Mouse (Mus musculus): Measurements from ENCODE around the gene Asb10.

DNA sequence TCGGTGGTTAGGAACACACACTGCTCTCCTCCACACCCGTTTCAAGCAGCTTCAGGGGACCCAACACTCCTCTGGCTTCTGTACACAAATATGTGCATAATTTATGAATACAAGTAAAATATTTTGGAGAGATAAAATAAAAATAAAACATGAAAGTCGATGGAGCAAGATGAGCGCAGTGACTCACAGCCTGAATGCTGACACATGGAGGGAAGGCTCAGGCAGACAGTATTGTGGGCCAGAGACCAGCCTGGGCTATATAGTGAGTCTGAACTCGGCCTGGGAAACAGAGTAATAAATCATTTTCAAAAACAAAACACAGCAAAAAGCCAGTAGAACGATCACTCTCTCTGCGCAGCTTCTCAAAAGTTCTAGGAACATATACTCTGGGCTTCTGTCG, 19.4 kb downstream of the Asb10 start:
- TF ChIP-seq CTCF (IDR thresholded peaks at IDR 0.05; ENCODE audit: control insufficient read depth, insufficient read depth, low read length) (no peak), POLR2A (IDR thresholded peaks at IDR 0.05; ENCODE audit: borderline replicate concordance, control insufficient read depth, low read depth, low read length) (no peak)
